Mouse (Mus musculus): ENCODE measurements around the gene Olfr1312. TPM values are rescaled to one million over a fixed set of nuclear protein-coding genes. Genes with fewer than 3 reads are reported as not detected.
"Not testable (repeated sequence)": the region's sequence is repeated elsewhere in the genome, so short reads cannot be mapped to it uniquely, and the experiment has no call there.

Gene Olfr1312
- polyA plus RNA-seq (2017; shearing (Covaris generic)) = not detected

- ATAC-seq = no peak
Measured at GRCm38 (mm10) chr2:112050138-112050537, at the start of gene Olfr1312. Gene Olfr1312 (minus strand): TSS chr2:112050238.

- no peak for ATAC-seq
Measured at GRCm38 (mm10) chr2:112096681-112097080, 46.6 kb upstream of the Olfr1312 start, which contains the start of gene Olfr1314. Gene Olfr1314 (minus strand): TSS chr2:112096781.

- ATAC-seq = no peak
Measured at GRCm38 (mm10) chr2:112077743-112078142, 27.7 kb upstream of the Olfr1312 start, which contains the start of gene Olfr1313. Gene Olfr1313 (minus strand): TSS chr2:112077843.

- ATAC-seq = not testable (repeated sequence)
Measured at GRCm38 (mm10) chr2:112026971-112027370, 23.1 kb downstream of the Olfr1312 start.

GRCm38 (mm10) chr2:112024312-112024711 is 25.7 kb downstream of the Olfr1312 start, which contains the start of gene Olfr1311:
Gene Olfr1311 (minus strand): TSS chr2:112024412.
- no peak for ATAC-seq

GRCm38 (mm10) chr2:112014900-112015299 is 35.1 kb downstream of the Olfr1312 start:
- ATAC-seq = no peak

GRCm38 (mm10) chr2:112012608-112013007 is 37.4 kb downstream of the Olfr1312 start, which contains the start of gene Olfr1310:
Gene Olfr1310 (minus strand): TSS chr2:112012708.
- ATAC-seq = no peak

- no peak for ATAC-seq
Measured at GRCm38 (mm10) chr2:111990181-111990580, 59.9 kb downstream of the Olfr1312 start, which contains the start of gene Olfr1309. Gene Olfr1309 (minus strand): TSS chr2:111990281.

Other genes starting within 250 kb of the Olfr1312 start
- gene Olfr1303, start 229.9 kb downstream of the Olfr1312 start, polyA plus RNA-seq (2017; shearing (Covaris generic)) = not detected
- not detected for gene Olfr1305, start 173.1 kb downstream of the Olfr1312 start, polyA plus RNA-seq (2017; shearing (Covaris generic))
- under 1 TPM in 1 of 3 experiments, not detected in 2; 0.19 TPM for gene Olfr1306, start 134.0 kb downstream of the Olfr1312 start, polyA plus RNA-seq (2017; shearing (Covaris generic))
- gene Olfr1307, start 100.8 kb downstream of the Olfr1312 start, polyA plus RNA-seq (2017; shearing (Covaris generic)) = under 1 TPM in 2 of 3 experiments, not detected in 1; 0.05 TPM
- not detected for gene Olfr1308, start 85.3 kb downstream of the Olfr1312 start, polyA plus RNA-seq (2017; shearing (Covaris generic))
- gene Olfr1309, start 60.0 kb downstream of the Olfr1312 start, polyA plus RNA-seq (2017; shearing (Covaris generic)) = not detected
- under 1 TPM in 1 of 3 experiments, not detected in 2; 0.09 TPM for gene Olfr1310, start 37.5 kb downstream of the Olfr1312 start, polyA plus RNA-seq (2017; shearing (Covaris generic))
- gene Olfr1311, start 25.8 kb downstream of the Olfr1312 start, polyA plus RNA-seq (2017; shearing (Covaris generic)) = not detected
- not detected for gene Olfr1313, start 27.6 kb upstream of the Olfr1312 start, polyA plus RNA-seq (2017; shearing (Covaris generic))
- not detected for gene Olfr1314, start 46.5 kb upstream of the Olfr1312 start, polyA plus RNA-seq (2017; shearing (Covaris generic))
- not detected for gene Olfr1315-ps1, start 65.2 kb upstream of the Olfr1312 start, polyA plus RNA-seq (2017; shearing (Covaris generic))
- not detected for gene Olfr1316, start 84.7 kb upstream of the Olfr1312 start, polyA plus RNA-seq (2017; shearing (Covaris generic))
- not detected for gene Olfr1317, start 90.1 kb upstream of the Olfr1312 start, polyA plus RNA-seq (2017; shearing (Covaris generic))
- gene Olfr1318, start 104.0 kb upstream of the Olfr1312 start, polyA plus RNA-seq (2017; shearing (Covaris generic)) = not detected
- 10 to 100 TPM; 30.4 to 45.0 (median 34.4) TPM for gene Lpcat4, start 189.2 kb upstream of the Olfr1312 start, polyA plus RNA-seq (2017; shearing (Covaris generic))
- not detected for gene Nutm1, start 209.1 kb upstream of the Olfr1312 start, polyA plus RNA-seq (2017; shearing (Covaris generic))
- 100 to 1,000 TPM; 152 to 243 (median 201) TPM for gene Nop10, start 211.7 kb upstream of the Olfr1312 start, polyA plus RNA-seq (2017; shearing (Covaris generic))
- 10 to 100 TPM; 37.3 to 57.5 (median 52.3) TPM for gene Slc12a6, start 215.6 kb upstream of the Olfr1312 start, polyA plus RNA-seq (2017; shearing (Covaris generic))
- not detected for gene Gm21985, start 216.1 kb upstream of the Olfr1312 start, polyA plus RNA-seq (2017; shearing (Covaris generic))

Data from inflammation-experienced regulatory T-cells, adult 6 months (primary cell).